Mouse (Mus musculus): ENCODE data around the gene Anapc7. TPM values are rescaled to one million over a fixed set of nuclear protein-coding genes. Genes with fewer than 3 reads are reported as not detected.
A peak's percentile ranks its signal among the peaks of the same experiment; 100 is the strongest.
"Not testable (repeated sequence)": the region's sequence is repeated elsewhere in the genome, so short reads cannot be mapped to it uniquely, and the experiment has no call there.

Gene Anapc7
- polyA plus RNA-seq, 2 experiments = 27.6 to 49.8 TPM

- DNase-seq (ENCODE audit: low spot score) (no peak), ATAC-seq (ENCODE audit: low FRiP score, low read depth) (no peak)
- Histone ChIP-seq H3K4me1 (ENCODE audit: control insufficient read depth, insufficient read depth, low read length) (no peaks in the 10 kb centered on the region), H3K9me3 (ENCODE audit: control insufficient read depth, low read length) (no peaks in the 10 kb centered on the region), H3K36me3 (ENCODE audit: control insufficient read depth, insufficient read depth, low read length) (no peaks in the 10 kb centered on the region), H3K27ac (replicated peaks; ENCODE audit: low read depth, low read length) (no peak overlapping the region), H3K4me2 (replicated peaks; ENCODE audit: low read depth, low read length, severe bottlenecking) (no peak overlapping the region), H3K4me3 (replicated peaks; ENCODE audit: low read length) (no peak overlapping the region), H3K9ac (ENCODE audit: low read depth, low read length, severe bottlenecking) (no peak overlapping the region), H3K27me3 (ENCODE audit: control insufficient read depth, insufficient read depth, low read length) (no peaks in the 10 kb centered on the region)
- TF ChIP-seq POLR2A (IDR thresholded peaks at IDR 0.05; ENCODE audit: borderline replicate concordance, extremely low read depth, insufficient read depth, insufficient read length) = no peak
- WGBS = 83% methylated on average over 12 of the region's 12 CpGs
Measured at GRCm38 (mm10) chr5:122415465-122415864, 6.0 kb upstream of the Anapc7 start.

GRCm38 (mm10) chr5:122420676-122421075, 817 bp upstream of the Anapc7 start:
- 61% methylated on average over 4 of the region's 4 CpGs for WGBS
- not testable (repeated sequence) for H3K9me3 ChIP-seq (ENCODE audit: control insufficient read depth, low read length); H3K36me3 ChIP-seq (ENCODE audit: control insufficient read depth, insufficient read depth, low read length); H3K27ac ChIP-seq (replicated peaks; ENCODE audit: low read depth, low read length); H3K9ac ChIP-seq (ENCODE audit: low read depth, low read length, severe bottlenecking); ATAC-seq (ENCODE audit: low FRiP score, low read depth); DNase-seq (ENCODE audit: low spot score); H3K27me3 ChIP-seq (ENCODE audit: control insufficient read depth, insufficient read depth, low read length); H3K4me1 ChIP-seq (ENCODE audit: control insufficient read depth, insufficient read depth, low read length); H3K4me3 ChIP-seq (replicated peaks; ENCODE audit: low read length); H3K4me2 ChIP-seq (replicated peaks; ENCODE audit: low read depth, low read length, severe bottlenecking)

GRCm38 (mm10) chr5:122422071-122422964, 825 bp downstream of the Anapc7 start:
- no peak for TF ChIP-seq POLR2A (IDR thresholded peaks at IDR 0.05; ENCODE audit: borderline replicate concordance, extremely low read depth, insufficient read depth, insufficient read length)
- WGBS = 1% methylated on average over 62 of the region's 73 CpGs
- peaks cover 4% of the 10 kb centered on the region; the same call in 1 of the 2 replicates for H3K36me3 ChIP-seq (ENCODE audit: control insufficient read depth, insufficient read depth, low read length)
- peaks cover 5% of the 10 kb centered on the region for H3K4me1 ChIP-seq (ENCODE audit: control insufficient read depth, insufficient read depth, low read length)
- DNase-seq (ENCODE audit: low spot score) (peak; percentile 88), ATAC-seq (ENCODE audit: low FRiP score, low read depth) (peak; percentile 91)
- no peaks in the 10 kb centered on the region for H3K27me3 ChIP-seq (ENCODE audit: control insufficient read depth, insufficient read depth, low read length)
- H3K9me3 ChIP-seq (ENCODE audit: control insufficient read depth, low read length) = no peaks in the 10 kb centered on the region
- H3K4me3 ChIP-seq (replicated peaks; ENCODE audit: low read length) = peak overlapping the region; percentile 98
- H3K9ac ChIP-seq (ENCODE audit: low read depth, low read length, severe bottlenecking) = peak overlapping the region; percentile 92
- peak overlapping the region; percentile 84 for H3K4me2 ChIP-seq (replicated peaks; ENCODE audit: low read depth, low read length, severe bottlenecking)
- H3K27ac ChIP-seq (replicated peaks; ENCODE audit: low read depth, low read length) = peak overlapping the region; percentile 90

- Histone ChIP-seq H3K9me3 (ENCODE audit: control insufficient read depth, low read length) (no peaks in the 10 kb centered on the region), H3K27me3 (ENCODE audit: control insufficient read depth, insufficient read depth, low read length) (no peaks in the 10 kb centered on the region), H3K27ac (replicated peaks; ENCODE audit: low read depth, low read length) (no peak overlapping the region), H3K4me2 (replicated peaks; ENCODE audit: low read depth, low read length, severe bottlenecking) (peak overlapping the region; percentile 84), H3K36me3 (ENCODE audit: control insufficient read depth, insufficient read depth, low read length) (peaks cover 7% of the 10 kb centered on the region), H3K9ac (ENCODE audit: low read depth, low read length, severe bottlenecking) (peak overlapping the region; percentile 92), H3K4me3 (replicated peaks; ENCODE audit: low read length) (peak overlapping the region; percentile 98), H3K4me1 (ENCODE audit: control insufficient read depth, insufficient read depth, low read length) (peaks cover 5% of the 10 kb centered on the region)
- ATAC-seq (ENCODE audit: low FRiP score, low read depth) = no peak
- DNase-seq (ENCODE audit: low spot score) = no peak
- no peak for TF ChIP-seq POLR2A (IDR thresholded peaks at IDR 0.05; ENCODE audit: borderline replicate concordance, extremely low read depth, insufficient read depth, insufficient read length)
- 33% methylated on average over 15 of the region's 15 CpGs for WGBS
Measured at GRCm38 (mm10) chr5:122423083-122423482, 1.6 kb downstream of the Anapc7 start.

GRCm38 (mm10) chr5:122425550-122425949, 4.1 kb downstream of the Anapc7 start:
- Histone ChIP-seq H3K27me3 (ENCODE audit: control insufficient read depth, insufficient read depth, low read length) (no peaks in the 10 kb centered on the region), H3K4me1 (ENCODE audit: control insufficient read depth, insufficient read depth, low read length) (peaks cover 5% of the 10 kb centered on the region), H3K4me3 (replicated peaks; ENCODE audit: low read length) (no peak overlapping the region), H3K4me2 (replicated peaks; ENCODE audit: low read depth, low read length, severe bottlenecking) (no peak overlapping the region), H3K9me3 (ENCODE audit: control insufficient read depth, low read length) (no peaks in the 10 kb centered on the region), H3K9ac (ENCODE audit: low read depth, low read length, severe bottlenecking) (no peak overlapping the region), H3K27ac (replicated peaks; ENCODE audit: low read depth, low read length) (no peak overlapping the region), H3K36me3 (ENCODE audit: control insufficient read depth, insufficient read depth, low read length) (peaks cover 29% of the 10 kb centered on the region)
- TF ChIP-seq POLR2A (IDR thresholded peaks at IDR 0.05; ENCODE audit: borderline replicate concordance, extremely low read depth, insufficient read depth, insufficient read length) = no peak
- WGBS = 75% methylated on average over 2 of the region's 2 CpGs
- no peak for DNase-seq (ENCODE audit: low spot score)
- no peak for ATAC-seq (ENCODE audit: low FRiP score, low read depth)
